Mouse (Mus musculus) lung, adult 2 months (tissue): Measurements from ENCODE around the gene Pygl. TPM values are rescaled to one million over a fixed set of nuclear protein-coding genes. Genes with fewer than 3 reads are reported as not detected.
"Not testable (repeated sequence)": the region's sequence is repeated elsewhere in the genome, so short reads cannot be mapped to it uniquely, and the experiment has no call there.

ENCODE experiments used
- DNase-seq: peaks from one replicate; pipeline ENCODE4 v3.0.0; 2022
- H3K4me1 ChIP-seq: fragments of 200-500 bp; 2 replicates; pipeline ENCODE4 v1.6.1; 2011; ENCODE audit warnings: low read length; ENCODE audit not compliant: control insufficient read depth, insufficient read depth
- H3K4me3 ChIP-seq: fragments of 200-500 bp; replicated peaks from 2 replicates; pipeline ENCODE3; 2011; ENCODE audit warnings: low read depth, mild to moderate bottlenecking, control low read depth, low read length; ENCODE audit errors: extremely low read depth
- CTCF ChIP-seq: fragments of 200-500 bp; IDR thresholded peaks from 2 replicates; pipeline ENCODE4 v1.5.1; 2011; ENCODE audit warnings: mild to moderate bottlenecking, low read length, control low read depth; ENCODE audit not compliant: insufficient read depth
- POLR2A ChIP-seq: fragments of 200-500 bp; IDR thresholded peaks from 2 replicates; pipeline ENCODE4 v1.6.1; 2011; ENCODE audit warnings: low read depth, mild to moderate bottlenecking, control low read depth, low read length, borderline replicate concordance; ENCODE audit errors: extremely low read depth
- WGBS: fragments of 180-500 bp; shearing (Covaris S2); methylation state at CpG from one replicate; pipeline ENCODE4 v1.1.7; 2018; 5-methylcytosine and 5-hydroxymethylcytosine counted together
- polyA plus RNA-seq: library from polyadenylated mRNA; depleted of rRNA; stranded (reverse); fragments of >200 nt; gene quantifications from 2 replicates; pipeline ENCODE4 v1.2.3, GENCODE M21; 2012

Gene Pygl
- polyA plus RNA-seq, 1 experiment: 43.4 TPM

DNA sequence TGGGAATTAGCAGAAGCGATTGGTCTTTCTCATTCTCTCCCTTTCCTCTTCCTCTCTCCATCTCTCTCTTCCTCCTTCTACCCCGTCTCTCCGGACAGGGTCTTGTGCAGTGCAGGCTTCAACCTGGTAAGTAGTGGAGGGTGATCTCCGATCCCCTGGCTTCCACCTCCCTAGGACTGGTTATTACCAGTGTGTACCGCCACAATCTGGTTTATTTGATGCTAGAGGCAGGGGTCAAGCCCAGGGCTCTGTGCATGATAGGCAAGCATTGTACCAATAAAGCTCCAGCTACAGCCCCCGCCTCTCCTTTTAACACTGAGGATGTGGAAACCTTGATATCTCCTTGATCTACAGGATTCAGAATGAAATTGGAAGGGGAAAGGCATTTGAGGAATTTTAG is 17.7 kb downstream of the Pygl start:
- no peaks in the 10 kb centered on the region for H3K4me1 ChIP-seq
- WGBS: 87% methylated on average over 6 of the region's 6 CpGs
- no peak overlapping the region for H3K4me3 ChIP-seq
- TF ChIP-seq CTCF (no peak), POLR2A (no peak)
- no peak for DNase-seq

DNA sequence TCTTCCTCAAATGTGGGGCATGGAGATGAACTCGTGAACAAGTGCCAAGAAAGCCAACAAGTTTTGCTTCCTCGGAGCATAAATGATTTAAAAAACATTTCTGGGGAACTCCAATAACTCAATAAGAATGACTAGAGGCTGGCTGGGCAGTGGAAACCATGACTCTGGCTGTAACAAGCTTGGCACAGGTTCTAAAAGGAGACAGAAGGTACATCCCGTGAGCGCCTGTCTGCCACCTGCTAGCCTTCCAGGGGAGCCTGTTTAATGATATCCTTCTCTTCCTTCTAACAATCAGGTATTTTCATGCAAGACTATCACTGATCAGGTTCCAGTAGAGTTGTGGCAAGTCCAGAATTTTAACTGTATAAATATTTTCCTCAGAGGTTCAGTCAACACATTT is 18.8 kb downstream of the Pygl start:
- no peak for DNase-seq
- no peaks in the 10 kb centered on the region for H3K4me1 ChIP-seq
- no peak overlapping the region for H3K4me3 ChIP-seq
- 79% methylated on average over 4 of the region's 4 CpGs for WGBS
- TF ChIP-seq POLR2A (no peak), CTCF (no peak)

DNA sequence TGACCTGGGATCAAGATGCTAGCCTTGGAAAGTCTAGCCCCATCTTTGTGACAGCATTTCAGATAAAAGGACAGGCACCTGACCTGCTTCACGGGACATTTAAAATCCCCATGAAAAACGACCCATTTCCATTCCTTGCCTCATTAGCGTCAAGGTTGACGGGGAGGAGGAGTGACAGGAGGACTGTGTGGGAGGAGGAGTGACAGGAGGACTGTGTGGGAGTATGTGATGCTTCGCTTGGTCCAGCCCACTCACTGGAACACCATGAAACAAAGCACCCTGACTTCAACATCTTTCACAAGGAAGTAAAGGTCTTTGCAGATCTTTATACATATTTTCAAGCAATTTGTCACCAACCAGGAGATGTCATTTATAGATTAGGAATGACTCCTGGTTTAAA is 23.1 kb downstream of the Pygl start:
- H3K4me3 ChIP-seq: no peak overlapping the region
- no peaks in the 10 kb centered on the region for H3K4me1 ChIP-seq
- DNase-seq: no peak
- TF ChIP-seq CTCF (no peak), POLR2A (no peak)
- WGBS: 74% methylated on average over 5 of the region's 5 CpGs

DNA sequence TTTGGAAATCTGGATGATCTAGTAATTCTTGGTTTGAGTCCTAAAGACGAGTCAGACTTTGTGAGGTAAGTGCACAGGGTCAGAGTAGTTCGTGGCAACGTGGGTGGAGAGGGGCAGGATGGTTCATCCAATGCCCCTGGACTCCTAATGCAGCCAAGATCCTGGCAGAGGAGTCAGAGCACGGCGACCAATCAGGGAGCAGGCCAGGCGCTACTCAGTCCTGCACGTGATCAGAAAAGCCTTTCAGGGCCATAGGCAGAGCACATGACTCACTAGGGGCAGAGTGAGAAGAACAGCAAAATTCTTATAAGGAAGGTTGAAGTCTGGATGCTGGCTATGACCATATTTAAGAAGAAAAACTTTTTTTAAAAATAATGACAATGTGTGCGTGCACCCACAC is 26.9 kb downstream of the Pygl start:
- WGBS: 82% methylated on average over 8 of the region's 8 CpGs
- DNase-seq: no peak

DNA sequence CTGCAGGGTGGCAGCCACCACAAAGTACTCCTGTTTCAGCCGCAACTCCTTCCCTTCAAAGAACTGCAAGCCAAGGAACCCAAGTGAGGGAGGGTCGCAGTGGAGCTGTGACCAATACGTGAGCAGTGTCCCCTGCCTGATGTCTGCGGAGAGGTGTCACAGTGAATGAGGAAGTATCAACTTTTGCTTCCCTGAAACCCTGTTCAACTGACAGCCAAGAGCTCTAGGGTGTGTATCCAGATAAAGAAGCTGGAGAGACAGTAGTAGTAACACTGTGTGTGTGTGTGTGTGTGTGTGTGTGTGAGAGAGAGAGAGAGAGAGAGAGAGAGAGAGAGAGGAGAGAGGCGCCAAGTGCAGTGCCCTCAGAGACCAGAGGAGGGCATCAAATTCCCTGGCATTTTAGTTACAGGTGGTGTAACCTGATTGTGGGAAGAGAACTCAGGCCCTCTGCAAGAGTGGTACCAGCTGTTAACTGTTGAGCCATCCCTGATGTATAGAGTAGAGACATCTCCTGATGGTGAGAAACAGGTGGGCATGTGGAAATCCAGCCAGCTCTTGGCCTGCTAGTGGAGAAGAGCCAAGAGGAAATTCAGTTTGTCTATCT is 29.3 kb downstream of the Pygl start:
- Histone ChIP-seq H3K4me1 (no peaks in the 10 kb centered on the region), H3K4me3 (no peak overlapping the region)
- 81% methylated on average over 5 of the region's 5 CpGs for WGBS
- TF ChIP-seq POLR2A (no peak), CTCF (peak; percentile 11; the same call in 1 of the 2 replicates)
- DNase-seq: no peak

More for the DNA sequence above, 26.9 kb downstream of the Pygl start:
- H3K4me1 ChIP-seq: no peaks in the 10 kb centered on the region
- no peak for TF ChIP-seq POLR2A
- TF ChIP-seq CTCF: no peak
- H3K4me3 ChIP-seq: no peak overlapping the region

DNA sequence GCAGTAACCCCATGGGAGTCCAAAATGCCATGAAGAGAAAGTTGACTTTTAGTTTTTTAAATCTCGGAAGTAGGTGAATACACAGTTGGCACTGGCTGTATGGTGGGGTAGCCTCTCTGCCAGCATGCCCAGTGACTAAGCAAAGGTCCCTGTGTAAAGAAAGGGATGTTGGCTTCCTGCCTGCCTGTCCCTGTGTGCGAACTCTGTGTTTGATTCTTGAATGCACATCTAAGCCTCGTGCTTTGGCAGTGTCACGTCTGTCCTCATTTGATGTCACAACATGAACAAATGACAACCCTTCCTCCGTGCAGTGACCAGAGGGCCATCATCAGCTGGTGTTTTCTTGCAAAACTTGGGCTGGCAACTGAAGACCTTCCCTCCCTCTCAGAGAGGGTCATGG is 34.9 kb downstream of the Pygl start:
- WGBS: 82% methylated on average over 5 of the region's 5 CpGs
- DNase-seq: no peak
- TF ChIP-seq POLR2A (no peak), CTCF (no peak)
- H3K4me1 ChIP-seq: no peaks in the 10 kb centered on the region
- H3K4me3 ChIP-seq: no peak overlapping the region

DNA sequence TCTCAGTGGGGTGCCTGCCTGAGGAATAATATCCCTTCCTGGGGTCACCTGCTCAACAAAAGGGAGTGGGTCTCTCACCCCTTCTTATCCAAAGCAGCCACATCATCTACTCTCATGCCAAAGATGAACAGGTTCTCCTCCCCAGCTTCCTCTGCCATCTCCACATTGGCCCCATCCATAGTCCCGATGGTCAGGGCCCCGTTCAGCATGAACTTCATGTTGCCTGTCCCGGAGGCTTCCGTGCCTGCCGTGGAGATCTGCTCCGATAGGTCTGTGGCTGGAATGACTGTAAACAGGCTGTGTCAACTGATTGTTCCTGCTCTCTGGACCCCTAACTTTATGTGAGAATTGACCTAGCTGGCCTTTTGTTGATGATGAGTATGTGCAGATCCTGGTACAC is 35.9 kb downstream of the Pygl start:
- TF ChIP-seq POLR2A: no peak
- TF ChIP-seq CTCF: no peak
- no peak for DNase-seq
- H3K4me1 ChIP-seq: no peaks in the 10 kb centered on the region
- 95% methylated on average over 6 of the region's 6 CpGs for WGBS
- H3K4me3 ChIP-seq: no peak overlapping the region

DNA sequence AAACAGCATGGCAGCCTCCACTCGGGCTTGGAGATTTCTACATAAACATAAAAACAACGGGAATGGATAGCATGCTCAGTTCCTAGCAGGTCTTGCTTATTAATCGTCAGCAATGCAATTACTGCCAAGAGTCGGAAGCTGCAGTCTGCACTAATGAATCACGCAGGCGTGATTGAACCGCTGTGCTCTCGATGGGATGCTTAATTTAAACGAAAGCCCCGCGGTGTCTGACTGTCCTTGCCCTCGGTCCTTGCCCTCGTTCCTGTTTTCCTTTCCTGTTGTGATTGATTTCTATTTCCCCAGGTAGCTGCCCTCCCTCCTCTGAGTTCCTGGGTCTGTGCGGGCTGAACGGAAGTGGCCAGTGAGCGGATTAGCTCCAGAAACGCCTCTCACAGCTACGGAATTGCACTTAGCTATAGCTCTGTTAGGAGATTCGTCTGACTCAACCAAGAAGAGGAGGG is 39.0 kb downstream of the Pygl start:
- 33% methylated on average over 19 of the region's 19 CpGs for WGBS
- no peak for TF ChIP-seq POLR2A
- TF ChIP-seq CTCF: no peak
- Histone ChIP-seq H3K4me1 (no peaks in the 10 kb centered on the region), H3K4me3 (no peak overlapping the region)
- no peak for DNase-seq

DNA sequence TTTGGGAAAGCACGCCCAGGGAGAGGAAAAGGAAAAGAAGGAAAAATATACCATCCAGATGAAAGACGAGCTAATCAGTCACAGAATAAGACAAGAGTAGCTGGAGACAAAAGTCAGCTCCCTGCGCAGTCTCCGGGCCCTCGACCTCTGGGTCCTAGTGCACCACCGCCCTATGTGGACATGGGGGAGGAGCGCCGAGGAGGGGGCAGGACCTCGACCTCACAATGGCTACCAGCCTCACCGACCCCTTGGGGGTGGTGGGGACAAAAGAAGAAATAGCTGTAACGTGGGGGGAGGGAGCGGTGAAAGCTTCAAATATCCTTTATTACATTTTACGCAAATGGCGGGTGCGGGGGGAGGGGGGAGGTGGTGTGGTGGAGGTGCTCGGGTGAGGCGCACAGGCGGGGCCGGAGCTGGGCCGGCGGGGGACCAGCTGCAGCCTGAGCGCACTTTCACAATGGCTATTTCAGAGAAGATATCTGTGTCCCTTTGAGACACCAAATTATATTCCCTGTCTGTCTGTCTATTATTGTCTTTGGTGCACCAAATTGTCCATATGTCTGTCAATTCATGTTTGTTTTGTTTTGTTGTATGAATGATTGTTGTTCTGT is 47.0 kb downstream of the Pygl start:
- WGBS: 88% methylated on average over 22 of the region's 22 CpGs

DNA sequence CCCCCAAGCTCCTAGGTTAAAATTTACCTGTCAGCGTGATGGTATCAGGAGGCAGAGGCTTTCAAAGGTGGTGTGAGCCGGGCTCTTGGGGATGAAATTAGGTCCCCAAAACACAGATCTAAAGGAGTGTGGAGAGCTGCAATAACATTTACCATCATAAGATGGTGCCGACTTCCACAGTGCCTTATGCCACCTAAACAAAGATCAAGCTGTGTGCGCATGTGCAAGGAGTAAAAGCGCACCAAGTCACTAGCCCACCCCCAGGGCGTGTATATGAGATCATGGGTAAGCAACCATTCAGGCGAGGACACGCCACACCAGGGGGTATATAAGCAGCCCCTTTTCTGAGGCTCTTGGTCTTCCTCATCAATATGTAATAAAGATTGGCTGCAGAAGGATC is 47.8 kb downstream of the Pygl start:
- H3K4me3 ChIP-seq, DNase-seq: not testable (repeated sequence)
- WGBS: 96% methylated on average over 8 of the region's 8 CpGs

More for the DNA sequence above, 47.0 kb downstream of the Pygl start:
- no peak for TF ChIP-seq POLR2A
- TF ChIP-seq CTCF: no peak
- H3K4me3 ChIP-seq: no peak overlapping the region
- no peaks in the 10 kb centered on the region for H3K4me1 ChIP-seq
- DNase-seq: no peak

DNA sequence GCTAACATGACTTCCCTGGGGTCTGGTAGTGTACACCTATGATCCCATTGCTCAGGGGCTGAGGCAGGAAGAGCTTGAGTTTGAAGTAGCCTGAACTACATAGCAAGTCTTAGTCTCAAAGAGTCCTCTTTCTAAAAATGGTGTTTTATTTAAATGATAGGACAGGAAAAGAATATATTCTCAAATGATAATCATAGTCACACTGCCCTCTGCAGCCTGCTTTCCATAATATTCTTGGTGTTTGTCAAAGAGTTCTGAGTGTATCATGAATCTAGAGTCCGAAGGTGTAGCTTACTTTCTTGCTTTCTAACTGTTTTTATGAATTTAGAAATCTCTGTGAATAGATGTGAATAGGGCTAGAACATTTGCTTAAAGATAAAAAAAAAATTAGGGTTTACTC is 61.3 kb downstream of the Pygl start:
- TF ChIP-seq CTCF: 0 out of 2 replicates have a peak, but pooled peaks have one; percentile 4
- no peak for TF ChIP-seq POLR2A
- DNase-seq: no peak
- Histone ChIP-seq H3K4me3 (no peak overlapping the region), H3K4me1 (no peaks in the 10 kb centered on the region)
- 90% methylated on average over 1 of the region's 1 CpGs for WGBS

More for the DNA sequence above, 47.8 kb downstream of the Pygl start:
- not testable (repeated sequence) for H3K4me1 ChIP-seq
